Mouse (Mus musculus) kidney, postnatal 0 days (tissue): ENCODE measurements at regions not wholly inside any gene's neighbourhood (a gene's known extent, or its start where the extent isn't known, plus 50 kb on each side); places are given as distances from the start of the nearest gene placed in this dataset.

ENCODE experiments used
- ATAC-seq: fragments of 200-750 bp; cut with Nextera tagmentation; replicated peaks from 2 replicates; pipeline ENCODE4 v1.8.0; 2017; ENCODE audit warnings: low read depth, moderate number of reproducible peaks, moderate TSS enrichment, moderate library complexity; ENCODE audit not compliant: low FRiP score
- DNase-seq: peaks from one replicate; pipeline ENCODE4 v3.0.0-alpha.2; 2016; ENCODE audit warnings: low spot score
- H3K27ac ChIP-seq: fragments of 300-500 bp; sonication (generic); 2 replicates; pipeline ENCODE4 v1.5.1; 2014; ENCODE audit warnings: mild to moderate bottlenecking
- H3K27me3 ChIP-seq: fragments of 300-500 bp; sonication (generic); 2 replicates; pipeline ENCODE4 v1.6.1; 2014; ENCODE audit warnings: low read length, mixed read lengths; ENCODE audit not compliant: insufficient read depth
- H3K36me3 ChIP-seq: fragments of 300-500 bp; sonication (generic); 2 replicates; pipeline ENCODE4 v1.6.1; 2014; ENCODE audit warnings: low read length, mixed read lengths; ENCODE audit not compliant: insufficient read depth
- H3K4me1 ChIP-seq: fragments of 300-500 bp; sonication (generic); replicated peaks from 2 replicates; pipeline ENCODE4 v1.6.1; 2014; ENCODE audit warnings: antibody characterized with exemption, low read length, mixed read lengths; ENCODE audit not compliant: insufficient read depth
- H3K4me2 ChIP-seq: fragments of 300-500 bp; sonication (generic); 2 replicates; pipeline ENCODE4 v1.6.1; 2014; ENCODE audit warnings: mild to moderate bottlenecking, low read length, moderate library complexity, mixed read lengths
- H3K4me3 ChIP-seq: fragments of 300-500 bp; sonication (generic); replicated peaks from 2 replicates; pipeline ENCODE4 v1.5.1; 2014; ENCODE audit warnings: low read depth, low read length
- H3K9ac ChIP-seq: fragments of 300-500 bp; sonication (generic); 2 replicates; pipeline ENCODE4 v1.6.1; 2014; ENCODE audit warnings: low read depth, low read length
- H3K9me3 ChIP-seq: fragments of 300-500 bp; sonication (generic); replicated peaks from 2 replicates; pipeline ENCODE4 v1.6.1; 2016; ENCODE audit warnings: low read length, inconsistent platforms, mixed read lengths
- CTCF ChIP-seq: IDR thresholded peaks from 2 replicates; pipeline ENCODE4 v1.5.1; 2016; ENCODE audit warnings: antibody characterized with exemption, low read depth, mild to moderate bottlenecking, moderate library complexity
- WGBS: fragments of 180-500 bp; shearing (Covaris S2); extraction: QIAGEN DNeasy Blood & Tissue Kit; methylation state at CpG from one replicate; pipeline ENCODE4 v1.1.7; 2014; 5-methylcytosine and 5-hydroxymethylcytosine counted together

DNA sequence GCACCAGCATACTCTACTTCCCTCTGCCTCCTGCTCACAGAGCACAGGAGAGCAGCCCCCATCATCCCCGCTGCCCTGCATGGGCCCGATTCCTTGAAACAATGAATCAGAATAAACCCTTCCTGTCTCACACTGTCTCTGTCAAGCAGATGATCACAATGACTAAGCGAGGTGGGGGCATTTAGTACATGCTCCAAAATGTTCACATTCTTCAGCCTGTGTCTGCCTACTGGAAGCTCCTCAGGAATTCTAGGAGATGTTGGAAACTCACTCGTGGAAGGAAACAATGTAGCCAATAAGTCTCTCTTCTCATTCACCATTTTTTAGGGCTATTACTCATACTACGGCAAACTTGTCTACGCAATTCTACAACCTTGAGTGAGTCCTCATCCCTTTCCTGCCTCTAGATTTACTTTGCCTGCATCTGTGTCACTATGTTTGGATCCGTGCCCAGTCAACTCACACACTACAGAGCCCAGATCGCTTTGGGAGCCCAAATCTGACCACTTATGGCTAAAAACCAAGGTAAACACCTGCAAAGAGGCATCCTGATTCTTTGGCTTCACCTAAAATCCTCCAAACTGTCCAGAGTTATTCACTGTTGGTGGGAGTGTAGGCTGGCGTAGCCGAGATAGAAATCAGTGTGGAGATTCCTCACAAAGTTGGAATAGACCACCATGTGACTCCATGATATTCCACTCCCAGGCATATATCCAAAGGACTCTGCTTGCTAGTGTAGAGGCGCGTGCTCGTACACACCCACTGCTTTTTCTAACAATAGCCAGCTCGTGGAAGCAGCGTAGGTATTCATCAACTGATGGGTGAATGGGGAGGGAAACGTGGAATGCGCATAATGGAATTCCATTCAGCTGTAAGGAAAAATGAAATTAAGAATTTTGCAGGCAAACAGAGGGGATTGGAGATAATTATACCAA, 63.1 kb upstream of the Srrm4 start:
- H3K9ac ChIP-seq: no peak overlapping the region
- no peak overlapping the region for H3K4me2 ChIP-seq
- no peaks in the 10 kb centered on the region for H3K36me3 ChIP-seq
- 85% methylated on average over 17 of the region's 17 CpGs for WGBS
- no peak overlapping the region for H3K27ac ChIP-seq
- DNase-seq (no peak), ATAC-seq (no peak)
- TF ChIP-seq CTCF: no peak
- no peaks in the 10 kb centered on the region for H3K27me3 ChIP-seq
- no peak overlapping the region for H3K4me3 ChIP-seq
- no peaks in the 10 kb centered on the region for H3K9me3 ChIP-seq
- no peaks in the 10 kb centered on the region for H3K4me1 ChIP-seq
